Mouse (Mus musculus): ENCODE data around the gene Slc24a2. TPM values are rescaled to one million over a fixed set of nuclear protein-coding genes. Genes with fewer than 3 reads are reported as not detected.

The Slc24a2 gene
- polyA plus RNA-seq, 1 experiment from 2014 or later, result 2.1 TPM

DNA sequence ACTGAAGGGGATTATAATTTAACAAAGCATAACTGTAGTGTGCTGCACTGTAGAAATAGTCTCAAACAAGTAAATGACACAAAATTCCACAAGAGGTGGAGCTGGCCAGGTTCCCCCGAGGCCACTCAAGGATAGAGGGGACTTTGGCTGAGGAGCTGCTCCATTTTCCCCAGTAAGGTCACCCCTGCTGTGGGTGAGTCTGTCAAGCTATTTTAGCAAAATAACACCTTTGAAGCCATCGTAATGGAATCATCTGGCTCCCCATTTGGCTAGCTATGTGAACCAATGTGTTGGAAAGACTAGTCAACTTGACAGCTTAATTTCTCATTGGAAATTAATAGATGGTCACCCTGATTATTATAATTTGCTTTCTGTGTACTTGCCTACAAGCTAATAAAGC lies 28.2 kb downstream of the Slc24a2 start:
- Histone ChIP-seq H3K4me3 (replicated peaks; ENCODE audit: low read length) (no peak overlapping the region), H3K4me2 (ENCODE audit: low read length) (no peak overlapping the region), H3K27ac (ENCODE audit: low read length) (no peak overlapping the region), H3K9me3 (ENCODE audit: control insufficient read depth, low read length) (no peaks in the 10 kb centered on the region), H3K9ac (replicated peaks; ENCODE audit: low read depth, low read length) (no peak overlapping the region), H3K4me1 (replicated peaks; ENCODE audit: control insufficient read depth, insufficient read depth, low read length) (no peaks in the 10 kb centered on the region), H3K36me3 (ENCODE audit: control insufficient read depth, insufficient read depth) (no peaks in the 10 kb centered on the region), H3K27me3 (replicated peaks; ENCODE audit: control insufficient read depth, insufficient read depth, low read length) (no peaks in the 10 kb centered on the region)
- 71% methylated on average over 2 of the region's 2 CpGs for WGBS
- no peak for ATAC-seq

DNA sequence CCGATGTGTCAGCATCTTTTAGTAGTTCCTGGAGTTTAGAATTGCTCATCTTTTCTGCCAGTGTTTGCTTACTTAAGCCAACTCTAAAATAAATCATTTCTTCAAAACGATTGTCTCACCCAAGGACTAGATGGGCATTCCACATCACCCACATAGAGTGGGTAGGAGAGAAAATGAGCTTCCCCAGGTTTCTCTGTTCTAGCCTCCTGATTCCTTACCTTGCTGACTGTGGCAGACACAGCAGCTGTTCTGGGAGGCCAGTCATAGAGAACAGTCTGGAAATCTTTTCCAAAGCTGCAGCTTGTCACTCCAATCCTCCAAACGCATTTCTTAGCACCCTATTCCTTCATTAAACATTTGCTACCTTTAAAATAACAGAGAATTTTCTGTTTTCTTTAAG lies 29.0 kb downstream of the Slc24a2 start:
- no peaks in the 10 kb centered on the region for H3K36me3 ChIP-seq (ENCODE audit: control insufficient read depth, insufficient read depth)
- no peak overlapping the region for H3K4me3 ChIP-seq (replicated peaks; ENCODE audit: low read length)
- no peaks in the 10 kb centered on the region for H3K9me3 ChIP-seq (ENCODE audit: control insufficient read depth, low read length)
- 81% methylated on average over 3 of the region's 3 CpGs for WGBS
- H3K4me2 ChIP-seq (ENCODE audit: low read length), result no peak overlapping the region
- H3K9ac ChIP-seq (replicated peaks; ENCODE audit: low read depth, low read length), result no peak overlapping the region
- ATAC-seq, result no peak
- no peaks in the 10 kb centered on the region for H3K27me3 ChIP-seq (replicated peaks; ENCODE audit: control insufficient read depth, insufficient read depth, low read length)
- H3K27ac ChIP-seq (ENCODE audit: low read length), result no peak overlapping the region
- H3K4me1 ChIP-seq (replicated peaks; ENCODE audit: control insufficient read depth, insufficient read depth, low read length), result no peaks in the 10 kb centered on the region

DNA sequence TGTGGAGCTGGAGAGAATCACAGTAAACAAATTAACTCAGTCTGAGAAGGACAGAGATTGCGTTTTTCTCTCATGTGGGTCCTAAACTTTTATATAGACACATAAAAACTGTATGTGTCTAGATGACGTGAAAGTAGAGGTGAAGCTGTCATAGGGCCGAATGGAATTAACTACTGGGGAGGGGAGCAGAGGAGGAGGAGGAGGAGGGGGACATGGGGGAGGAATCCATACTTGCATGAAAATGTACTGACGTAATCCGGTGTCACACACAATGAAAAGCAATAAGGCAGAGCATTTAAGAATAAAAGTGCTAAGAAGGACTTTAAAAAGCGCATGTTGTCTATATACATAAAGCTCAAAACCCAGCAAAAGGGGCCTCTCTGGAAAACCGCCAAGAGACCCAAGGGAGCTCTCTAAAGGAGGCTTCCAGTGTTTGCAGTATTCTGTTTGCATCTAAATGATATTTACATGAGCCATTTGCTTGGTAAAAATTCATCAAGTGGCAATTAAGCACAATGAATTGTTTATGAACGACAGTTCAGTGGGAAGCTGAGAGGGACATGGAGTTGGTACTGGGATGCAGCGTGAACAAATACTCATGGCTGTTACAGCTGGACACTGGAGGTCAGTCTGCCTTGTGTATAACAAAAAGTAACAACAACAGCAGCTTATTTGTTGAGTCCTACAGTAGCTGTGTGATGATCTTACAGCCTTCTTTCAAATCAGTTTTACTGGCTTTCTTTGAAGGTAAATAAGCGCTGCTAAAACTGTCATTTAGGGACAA lies 45.9 kb downstream of the Slc24a2 start:
- 34% methylated on average over 10 of the region's 10 CpGs for WGBS
- H3K4me2 ChIP-seq (ENCODE audit: low read length), result no peak overlapping the region
- peaks cover 7% of the 10 kb centered on the region; the same call in 1 of the 2 replicates for H3K4me1 ChIP-seq (replicated peaks; ENCODE audit: control insufficient read depth, insufficient read depth, low read length)
- no peak overlapping the region for H3K4me3 ChIP-seq (replicated peaks; ENCODE audit: low read length)
- H3K9me3 ChIP-seq (ENCODE audit: control insufficient read depth, low read length), result no peaks in the 10 kb centered on the region
- H3K27ac ChIP-seq (ENCODE audit: low read length), result no peak overlapping the region
- H3K36me3 ChIP-seq (ENCODE audit: control insufficient read depth, insufficient read depth), result no peaks in the 10 kb centered on the region
- ATAC-seq, result no peak
- no peak overlapping the region for H3K9ac ChIP-seq (replicated peaks; ENCODE audit: low read depth, low read length)
- H3K27me3 ChIP-seq (replicated peaks; ENCODE audit: control insufficient read depth, insufficient read depth, low read length), result no peaks in the 10 kb centered on the region

DNA sequence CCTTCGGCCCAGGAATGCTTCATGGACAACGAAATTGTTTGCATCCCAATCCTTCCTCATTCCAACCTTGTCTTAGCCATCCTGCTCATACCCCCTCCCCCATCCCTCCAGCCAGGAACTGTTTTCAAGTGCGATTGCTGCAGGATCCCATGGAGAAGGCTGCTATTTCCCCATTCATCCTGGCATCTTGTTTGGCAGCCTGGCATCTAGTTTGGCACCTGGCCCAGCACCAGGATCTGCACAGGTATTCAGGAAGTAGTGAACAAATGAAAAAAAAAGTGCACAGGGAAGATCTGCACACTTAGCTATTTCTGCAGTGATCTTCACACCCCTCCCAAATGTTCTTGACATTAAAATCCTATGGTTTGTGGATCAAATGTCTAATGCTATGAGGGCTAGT lies 53.2 kb downstream of the Slc24a2 start:
- WGBS, result 59% methylated on average over 3 of the region's 3 CpGs
- ATAC-seq, result no peak
- H3K4me3 ChIP-seq (replicated peaks; ENCODE audit: low read length), result no peak overlapping the region

DNA sequence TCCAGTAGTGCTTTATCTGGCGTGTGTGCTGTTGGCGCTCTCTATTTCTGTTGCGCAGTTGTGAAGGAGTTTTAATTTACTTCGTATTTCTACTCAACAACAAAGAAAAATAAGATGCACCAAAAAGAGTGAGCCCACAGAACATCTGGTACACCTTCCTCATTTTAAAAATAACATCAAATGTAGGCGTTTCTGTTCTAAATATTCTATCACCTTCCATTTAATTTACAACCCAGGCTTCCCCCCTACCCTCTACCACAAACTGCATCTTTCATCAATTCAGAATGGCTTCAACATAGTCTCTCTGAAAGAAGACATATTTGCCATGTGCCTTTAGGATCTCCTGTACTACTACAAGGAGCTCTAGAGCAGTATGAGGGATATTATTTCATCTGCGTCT lies 66.3 kb downstream of the Slc24a2 start:
- WGBS, result 90% methylated on average over 6 of the region's 6 CpGs
- no peaks in the 10 kb centered on the region for H3K9me3 ChIP-seq (ENCODE audit: control insufficient read depth, low read length)
- no peak for ATAC-seq

More for the DNA sequence above, 53.2 kb downstream of the Slc24a2 start:
- Histone ChIP-seq H3K9ac (replicated peaks; ENCODE audit: low read depth, low read length) (no peak overlapping the region), H3K4me1 (replicated peaks; ENCODE audit: control insufficient read depth, insufficient read depth, low read length) (no peaks in the 10 kb centered on the region), H3K27ac (ENCODE audit: low read length) (no peak overlapping the region), H3K27me3 (replicated peaks; ENCODE audit: control insufficient read depth, insufficient read depth, low read length) (no peaks in the 10 kb centered on the region), H3K4me2 (ENCODE audit: low read length) (no peak overlapping the region), H3K9me3 (ENCODE audit: control insufficient read depth, low read length) (no peaks in the 10 kb centered on the region), H3K36me3 (ENCODE audit: control insufficient read depth, insufficient read depth) (no peaks in the 10 kb centered on the region)

DNA sequence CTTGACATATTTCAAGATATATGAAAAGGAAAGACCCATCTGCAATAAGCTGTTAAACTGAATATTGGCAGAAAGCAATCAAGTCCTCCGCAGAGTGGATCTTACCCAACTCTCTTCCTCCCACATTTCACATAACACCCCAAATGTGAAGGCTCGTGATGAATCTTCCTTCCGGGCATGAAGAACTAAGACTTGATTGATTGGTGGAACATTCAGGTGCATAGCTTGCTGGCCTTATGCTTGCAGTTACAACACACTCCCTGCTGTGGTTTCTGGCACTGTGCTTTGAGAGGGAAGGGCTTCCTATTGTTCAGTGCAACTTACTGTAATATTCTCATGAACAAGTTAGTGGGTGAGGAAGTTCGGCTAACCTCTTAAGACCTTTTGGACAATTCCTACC lies 72.2 kb downstream of the Slc24a2 start:
- no peaks in the 10 kb centered on the region for H3K9me3 ChIP-seq (ENCODE audit: control insufficient read depth, low read length)
- H3K27me3 ChIP-seq (replicated peaks; ENCODE audit: control insufficient read depth, insufficient read depth, low read length), result no peaks in the 10 kb centered on the region
- no peak overlapping the region for H3K27ac ChIP-seq (ENCODE audit: low read length)
- H3K4me3 ChIP-seq (replicated peaks; ENCODE audit: low read length), result no peak overlapping the region
- no peak overlapping the region for H3K9ac ChIP-seq (replicated peaks; ENCODE audit: low read depth, low read length)
- 87% methylated on average over 4 of the region's 4 CpGs for WGBS
- no peaks in the 10 kb centered on the region for H3K36me3 ChIP-seq (ENCODE audit: control insufficient read depth, insufficient read depth)
- H3K4me1 ChIP-seq (replicated peaks; ENCODE audit: control insufficient read depth, insufficient read depth, low read length), result no peaks in the 10 kb centered on the region
- H3K4me2 ChIP-seq (ENCODE audit: low read length), result no peak overlapping the region
- ATAC-seq, result no peak

More for the DNA sequence above, 66.3 kb downstream of the Slc24a2 start:
- Histone ChIP-seq H3K36me3 (ENCODE audit: control insufficient read depth, insufficient read depth) (no peaks in the 10 kb centered on the region), H3K27me3 (replicated peaks; ENCODE audit: control insufficient read depth, insufficient read depth, low read length) (no peaks in the 10 kb centered on the region), H3K9ac (replicated peaks; ENCODE audit: low read depth, low read length) (no peak overlapping the region), H3K4me3 (replicated peaks; ENCODE audit: low read length) (no peak overlapping the region), H3K4me1 (replicated peaks; ENCODE audit: control insufficient read depth, insufficient read depth, low read length) (no peaks in the 10 kb centered on the region), H3K4me2 (ENCODE audit: low read length) (no peak overlapping the region), H3K27ac (ENCODE audit: low read length) (no peak overlapping the region)

DNA sequence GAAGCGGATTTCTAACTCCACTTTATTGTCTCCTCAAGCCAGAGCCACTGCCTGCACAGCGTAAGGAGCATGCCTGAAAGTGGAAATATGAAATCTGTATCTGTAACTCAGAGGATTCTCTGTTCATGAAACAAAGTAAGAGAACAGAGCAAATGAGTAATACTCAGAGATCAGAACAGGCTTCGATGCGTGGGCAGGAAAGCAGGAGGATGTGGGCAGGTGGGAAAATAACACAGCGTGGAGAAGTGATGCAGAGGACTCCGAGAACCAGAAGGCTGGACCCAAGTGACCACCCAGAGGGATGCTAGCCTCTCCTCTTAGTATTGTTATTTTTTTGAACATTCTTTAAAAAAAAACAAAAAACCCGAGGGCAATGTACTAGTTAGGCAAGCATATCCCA lies 78.3 kb downstream of the Slc24a2 start:
- whole genome bisulfite sequencing, result 81% methylated on average over 7 of the region's 7 CpGs
- no peaks in the 10 kb centered on the region for H3K27me3 ChIP-seq (replicated peaks; ENCODE audit: control insufficient read depth, insufficient read depth, low read length)

DNA sequence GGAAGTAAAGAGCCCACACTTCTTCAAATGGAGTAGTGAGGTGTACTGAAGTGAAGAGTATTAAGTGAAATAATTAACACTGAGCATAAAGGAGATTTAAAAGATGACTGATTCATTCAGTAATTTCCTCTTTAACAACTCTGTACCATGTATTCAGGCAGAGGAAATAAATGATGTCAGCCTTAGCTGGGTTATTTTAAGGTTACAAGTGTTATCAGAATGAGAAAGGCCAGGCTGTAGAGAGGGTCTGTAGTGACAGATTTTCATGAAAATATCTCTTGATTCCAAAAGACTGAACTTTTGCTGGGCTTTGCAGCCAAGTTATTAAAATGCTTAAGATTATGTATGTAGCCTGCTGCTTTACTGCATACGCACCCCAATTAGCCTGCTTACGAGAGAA lies 80.7 kb downstream of the Slc24a2 start:
- Histone ChIP-seq H3K4me1 (replicated peaks; ENCODE audit: control insufficient read depth, insufficient read depth, low read length) (0 out of 2 replicates have a peak, but pooled peaks cover 2% of the 10 kb centered on the region), H3K27ac (ENCODE audit: low read length) (no peak overlapping the region), H3K9ac (replicated peaks; ENCODE audit: low read depth, low read length) (no peak overlapping the region), H3K4me2 (ENCODE audit: low read length) (no peak overlapping the region), H3K27me3 (replicated peaks; ENCODE audit: control insufficient read depth, insufficient read depth, low read length) (no peaks in the 10 kb centered on the region), H3K9me3 (ENCODE audit: control insufficient read depth, low read length) (no peaks in the 10 kb centered on the region), H3K36me3 (ENCODE audit: control insufficient read depth, insufficient read depth) (no peaks in the 10 kb centered on the region), H3K4me3 (replicated peaks; ENCODE audit: low read length) (no peak overlapping the region)
- no peak for ATAC-seq
- WGBS, result 30% methylated on average over 2 of the region's 2 CpGs

More for the DNA sequence above, 78.3 kb downstream of the Slc24a2 start:
- Histone ChIP-seq H3K4me2 (ENCODE audit: low read length) (no peak overlapping the region), H3K4me3 (replicated peaks; ENCODE audit: low read length) (no peak overlapping the region), H3K4me1 (replicated peaks; ENCODE audit: control insufficient read depth, insufficient read depth, low read length) (0 out of 2 replicates have a peak, but pooled peaks cover 2% of the 10 kb centered on the region), H3K9me3 (ENCODE audit: control insufficient read depth, low read length) (no peaks in the 10 kb centered on the region), H3K27ac (ENCODE audit: low read length) (no peak overlapping the region), H3K36me3 (ENCODE audit: control insufficient read depth, insufficient read depth) (no peaks in the 10 kb centered on the region), H3K9ac (replicated peaks; ENCODE audit: low read depth, low read length) (no peak overlapping the region)
- no peak for ATAC-seq

DNA sequence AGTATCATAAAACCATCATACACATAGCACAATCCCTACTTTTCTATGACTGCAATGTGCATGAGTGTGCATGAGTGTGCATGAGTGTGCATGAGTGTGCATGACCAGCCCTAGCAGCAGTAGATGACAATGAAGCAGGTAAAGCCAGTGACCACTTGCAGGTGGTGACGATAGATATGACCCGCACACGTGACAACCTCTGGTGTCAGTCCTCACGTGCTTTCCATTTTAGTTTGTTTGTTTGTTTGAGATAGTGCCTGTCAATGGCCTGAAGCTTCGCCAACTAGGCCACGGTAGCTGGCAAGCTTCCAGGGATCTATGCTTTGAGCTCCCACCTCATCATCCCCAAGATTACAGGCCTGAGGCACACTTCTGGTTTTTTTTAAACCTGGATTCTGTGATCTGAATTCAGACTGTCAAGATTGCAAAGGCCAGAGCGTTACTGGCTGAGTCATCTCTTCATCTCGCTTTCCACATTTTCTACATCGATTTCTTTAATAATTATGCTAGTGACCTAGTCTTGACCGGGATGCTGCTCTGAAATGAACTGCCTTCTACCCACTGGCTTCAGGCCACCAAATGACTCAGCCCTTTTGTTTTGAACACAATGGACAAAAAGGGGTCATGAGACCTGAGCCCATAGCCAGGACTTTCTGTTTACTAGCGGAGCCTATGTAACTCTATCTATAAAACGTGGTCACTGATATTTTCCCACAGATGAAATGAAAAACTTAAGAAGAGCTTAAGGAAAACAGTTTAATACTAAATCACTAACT lies 88.5 kb downstream of the Slc24a2 start:
- H3K9me3 ChIP-seq (ENCODE audit: control insufficient read depth, low read length), result no peaks in the 10 kb centered on the region
- no peak overlapping the region for H3K9ac ChIP-seq (replicated peaks; ENCODE audit: low read depth, low read length)
- peak; percentile 31 for ATAC-seq
- H3K4me2 ChIP-seq (ENCODE audit: low read length), result no peak overlapping the region
- no peaks in the 10 kb centered on the region for H3K27me3 ChIP-seq (replicated peaks; ENCODE audit: control insufficient read depth, insufficient read depth, low read length)
- H3K4me3 ChIP-seq (replicated peaks; ENCODE audit: low read length), result no peak overlapping the region
- 50% methylated on average over 12 of the region's 12 CpGs for WGBS
- H3K4me1 ChIP-seq (replicated peaks; ENCODE audit: control insufficient read depth, insufficient read depth, low read length), result peaks cover 14% of the 10 kb centered on the region
- H3K36me3 ChIP-seq (ENCODE audit: control insufficient read depth, insufficient read depth), result no peaks in the 10 kb centered on the region
- H3K27ac ChIP-seq (ENCODE audit: low read length), result no peak overlapping the region
